Mouse (Mus musculus): Measurements from ENCODE around the gene Cep57.

DNA sequence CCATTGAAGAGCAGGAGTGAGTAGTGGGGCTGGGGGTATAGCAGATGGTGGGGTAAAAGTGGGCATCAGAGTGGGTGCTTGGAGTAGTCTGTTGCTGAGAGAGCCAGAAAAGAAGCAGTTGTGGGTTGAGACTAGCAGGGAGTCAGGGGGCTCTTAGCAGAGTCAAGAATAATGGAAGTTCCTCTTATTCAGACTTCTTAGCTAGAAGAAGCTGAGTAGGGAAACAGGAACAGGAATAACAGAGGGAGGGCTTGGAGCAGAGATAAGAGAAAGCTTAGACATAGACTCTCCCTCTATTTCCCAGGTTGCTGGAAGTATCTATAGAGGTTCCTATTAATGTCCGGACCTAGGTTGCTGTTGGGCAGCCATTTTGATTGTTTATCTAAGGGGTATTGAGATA, 52.2 kb downstream of the Cep57 start:
- no peak for TF ChIP-seq ZNF384 (IDR thresholded peaks at IDR 0.05; ENCODE audit: low read depth, low read length)
- TF ChIP-seq MAFK (IDR thresholded peaks at IDR 0.05; ENCODE audit: insufficient read depth, low read depth, low read length) = no peak
- TF ChIP-seq CHD2 (IDR thresholded peaks at IDR 0.05; ENCODE audit: low read depth, low read length) = no peak
- no peak for TF ChIP-seq HCFC1 (IDR thresholded peaks at IDR 0.05; ENCODE audit: borderline replicate concordance, insufficient read depth, low read length)
- no peak for TF ChIP-seq ZC3H11A (IDR thresholded peaks at IDR 0.05; ENCODE audit: borderline replicate concordance, low read depth, low read length)
